Mouse (Mus musculus) adrenal gland, postnatal 4 days (tissue): ENCODE data around the gene Naf1. TPM values are rescaled to one million over a fixed set of nuclear protein-coding genes. Genes with fewer than 3 reads are reported as not detected.

Experiments
- total RNA-seq, 2 experiments: library from RNA; stranded (reverse); gene quantifications; 2 replicates each; pipeline ENCODE4 v1.2.3; 2021

The Naf1 gene
- total RNA-seq, 2 experiments from 2014 or later: 17.5 to 18.3 TPM

Other genes with a start within 250 kb of the Naf1 start
- gene Npy5r, start 172.1 kb upstream of the Naf1 start, total RNA-seq: not detected
- 1 to 10 TPM; 1.6 to 1.7 TPM for gene Npy1r, start 163.0 kb upstream of the Naf1 start, total RNA-seq